Comparison of ENCODE assay signal across 25 mouse cellular contexts in the genomic region with DNA sequence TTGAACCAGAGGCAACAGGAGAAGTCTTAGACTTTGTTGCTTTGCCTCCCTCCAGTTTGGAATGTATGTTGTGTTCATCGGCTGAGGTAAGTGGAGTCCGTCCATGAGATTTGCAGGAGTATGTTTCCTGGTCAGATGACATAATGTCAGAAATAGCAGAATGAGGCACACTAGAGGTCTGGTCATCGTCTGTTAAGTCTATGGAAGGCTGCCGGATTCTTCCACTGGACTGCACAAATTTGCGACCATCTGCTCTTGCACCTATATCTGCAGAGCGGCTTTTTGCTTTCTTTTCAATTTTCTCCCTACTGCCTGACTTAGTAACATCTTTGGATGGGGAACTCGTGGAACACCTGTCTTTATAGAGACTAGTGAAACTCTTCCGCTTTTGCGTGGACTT. TPM values are rescaled to one million over a fixed set of nuclear protein-coding genes. Genes with fewer than 3 reads are reported as not detected.
A peak's percentile ranks its signal among the peaks of the same experiment; 100 is the strongest.
DNase-seq lines count a peak whose midpoint lies in the region; ATAC-seq and TF ChIP-seq lines count a peak whose summit lies in the region.
"Had no signal": no experiment of that assay in that cellular context is flagged by ENCODE, and none has a peak within 500 bp of the region (broad histone marks: within the 10 kb centered on the region; RNA-seq: fewer than 3 reads in every experiment).

No protein-coding gene starts in this region.

- no peak for ATAC-seq in heart, embryonic 12.5 days (ENCODE audit: insufficient number of reproducible peaks, low FRiP score)
- no peak for ATAC-seq in midbrain, postnatal 0 days (ENCODE audit: low FRiP score)
- ATAC-seq in midbrain, embryonic 16.5 days: no peak
- no peak for ATAC-seq in intestine, embryonic 16.5 days
- ATAC-seq: inflammation-experienced regulatory T-cells, adult 6 months; midbrain, embryonic 13.5 days had no signal

- H3K4me3 ChIP-seq in heart, embryonic 12.5 days: no peak overlapping the region
- no peak overlapping the region for H3K4me3 ChIP-seq in heart, adult 2 months
- H3K4me3 ChIP-seq in midbrain, postnatal 0 days (ENCODE audit: low read depth, low read length): no peak overlapping the region
- no peak overlapping the region for H3K4me3 ChIP-seq in midbrain, embryonic 16.5 days (ENCODE audit: low read depth, low read length)
- H3K4me3 ChIP-seq in intestine, embryonic 16.5 days (ENCODE audit: low read length): no peak overlapping the region
- H3K4me3 ChIP-seq: embryonic facial prominence, embryonic 13.5 days; erythroblast, embryonic 14.5 days; forebrain, embryonic 12.5 days; gastrocnemius, adult 2 months; hindbrain, embryonic 10.5 days; midbrain, embryonic 13.5 days; neural tube, embryonic 13.5 days had no signal

- H3K4me2 ChIP-seq in heart, embryonic 12.5 days: peak overlapping the region; percentile 15; the same call in 1 of the 2 replicates
- no peak overlapping the region for H3K4me2 ChIP-seq in midbrain, postnatal 0 days (ENCODE audit: low read depth, low read length, poor library complexity, severe bottlenecking)
- H3K4me2 ChIP-seq in midbrain, embryonic 16.5 days (ENCODE audit: low read length): no peak overlapping the region
- H3K4me2 ChIP-seq in intestine, embryonic 16.5 days (ENCODE audit: low read depth, low read length): no peak overlapping the region
- H3K4me2 ChIP-seq: embryonic facial prominence, embryonic 13.5 days; forebrain, embryonic 12.5 days; lung, embryonic 14.5 days; midbrain, embryonic 13.5 days; neural tube, embryonic 13.5 days had no signal

- H3K9ac ChIP-seq in heart, embryonic 12.5 days: no peak overlapping the region
- H3K9ac ChIP-seq in heart, adult 2 months (ENCODE audit: low read depth, low read length): no peak overlapping the region
- H3K9ac ChIP-seq in midbrain, postnatal 0 days (replicated peaks; ENCODE audit: low read length, poor library complexity, severe bottlenecking): no peak overlapping the region
- H3K9ac ChIP-seq in midbrain, embryonic 16.5 days (ENCODE audit: low read depth, low read length): no peak overlapping the region
- no peak overlapping the region for H3K9ac ChIP-seq in intestine, embryonic 16.5 days (ENCODE audit: low read depth, low read length)
- H3K9ac ChIP-seq: embryonic facial prominence, embryonic 13.5 days; forebrain, embryonic 12.5 days; liver, embryonic 14.5 days; lung, embryonic 14.5 days; midbrain, embryonic 13.5 days; neural tube, embryonic 13.5 days had no signal

- intact Hi-C loops in heart, adult 2 months (cut with DNase I): no loop called here

- DNase-seq in heart, adult 2 months: no peak
- DNase-seq in midbrain, postnatal 0 days (ENCODE audit: low spot score): peak; percentile 41
- DNase-seq in cerebellum, adult 18-20 months: peak; percentile 83 to 88
- DNase-seq in cerebellum, postnatal 14 days: peak; percentile 89 to 91
- no peak for DNase-seq in neural tube, embryonic 10.5 days (ENCODE audit: extremely low spot score, low spot score)
- DNase-seq: adrenal gland, postnatal 14 days; gastrocnemius, adult 2 months; kidney, adult 2 months; right cerebral cortex, adult 18-20 months; right cerebral cortex, postnatal 4 days; thymus, adult 18-20 months; thymus, postnatal 4 days had no signal

- peaks cover 40% of the 10 kb centered on the region for H3K36me3 ChIP-seq in heart, embryonic 12.5 days
- peaks cover 3% of the 10 kb centered on the region for H3K36me3 ChIP-seq in heart, adult 2 months (ENCODE audit: control insufficient read depth, insufficient read depth, low read length)
- H3K36me3 ChIP-seq in midbrain, postnatal 0 days (ENCODE audit: insufficient read depth, low read length): peaks cover 20% of the 10 kb centered on the region
- peaks cover 10% of the 10 kb centered on the region; the same call in 1 of the 2 replicates for H3K36me3 ChIP-seq in midbrain, embryonic 16.5 days (ENCODE audit: control insufficient read depth, insufficient read depth, low read length)
- H3K36me3 ChIP-seq in intestine, embryonic 16.5 days (ENCODE audit: control insufficient read depth, insufficient read depth, low read length): no peaks in the 10 kb centered on the region

- no peaks in the 10 kb centered on the region for H3K9me3 ChIP-seq in heart, embryonic 12.5 days (replicated peaks)
- no peaks in the 10 kb centered on the region for H3K9me3 ChIP-seq in midbrain, postnatal 0 days (ENCODE audit: low read length)
- H3K9me3 ChIP-seq in midbrain, embryonic 16.5 days (replicated peaks; ENCODE audit: control insufficient read depth, low read length, poor library complexity, severe bottlenecking): no peaks in the 10 kb centered on the region
- no peaks in the 10 kb centered on the region for H3K9me3 ChIP-seq in intestine, embryonic 16.5 days (ENCODE audit: control insufficient read depth, low read length)
- H3K9me3 ChIP-seq: embryonic facial prominence, embryonic 13.5 days; forebrain, embryonic 12.5 days; hindbrain, embryonic 10.5 days; midbrain, embryonic 13.5 days; neural tube, embryonic 13.5 days had no signal

- 66% methylated on average over 9 of the region's 9 CpGs for WGBS in heart, embryonic 12.5 days
- WGBS in heart, adult 2 months: 83% methylated on average over 9 of the region's 9 CpGs
- WGBS in midbrain, postnatal 0 days: 95% methylated on average over 9 of the region's 9 CpGs
- WGBS in midbrain, embryonic 16.5 days: 93% methylated on average over 9 of the region's 9 CpGs
- WGBS in intestine, embryonic 16.5 days: 86% methylated on average over 9 of the region's 9 CpGs

- H3K79me2 ChIP-seq in heart, adult 2 months (replicated peaks; ENCODE audit: control insufficient read depth, insufficient read depth, low read length): no peaks in the 10 kb centered on the region

- TF ChIP-seq EP300 in heart, adult 2 months (IDR thresholded peaks at IDR 0.05; ENCODE audit: insufficient read depth, low read depth, low read length): no peak

- H3K27me3 ChIP-seq in heart, embryonic 12.5 days (replicated peaks): no peaks in the 10 kb centered on the region
- H3K27me3 ChIP-seq in heart, adult 2 months (ENCODE audit: control insufficient read depth, insufficient read depth, low read length): no peaks in the 10 kb centered on the region
- H3K27me3 ChIP-seq in midbrain, postnatal 0 days (ENCODE audit: insufficient read depth, low read length): no peaks in the 10 kb centered on the region
- no peaks in the 10 kb centered on the region for H3K27me3 ChIP-seq in midbrain, embryonic 16.5 days (ENCODE audit: control insufficient read depth, insufficient read depth, low read depth, low read length)
- no peaks in the 10 kb centered on the region for H3K27me3 ChIP-seq in intestine, embryonic 16.5 days (replicated peaks; ENCODE audit: control insufficient read depth, insufficient read depth, low read length)
- H3K27me3 ChIP-seq: embryonic facial prominence, embryonic 13.5 days; forebrain, embryonic 12.5 days; midbrain, embryonic 13.5 days; neural tube, embryonic 13.5 days had no signal

- TF ChIP-seq POLR2A in heart, adult 2 months (IDR thresholded peaks at IDR 0.05; ENCODE audit: insufficient read depth, low read depth, low read length): no peak

- H3K27ac ChIP-seq in heart, embryonic 12.5 days (ENCODE audit: poor library complexity, severe bottlenecking): peak overlapping the region; percentile 30
- no peak overlapping the region for H3K27ac ChIP-seq in heart, adult 2 months
- H3K27ac ChIP-seq in midbrain, postnatal 0 days (ENCODE audit: low read depth, low read length): no peak overlapping the region
- H3K27ac ChIP-seq in midbrain, embryonic 16.5 days (ENCODE audit: low read length): no peak overlapping the region
- no peak overlapping the region for H3K27ac ChIP-seq in intestine, embryonic 16.5 days (ENCODE audit: low read length)
- H3K27ac ChIP-seq: embryonic facial prominence, embryonic 13.5 days; forebrain, embryonic 12.5 days; gastrocnemius, adult 2 months; hindbrain, embryonic 10.5 days; kidney, postnatal 0 days; liver, embryonic 14.5 days; midbrain, embryonic 13.5 days; neural tube, embryonic 13.5 days had no signal

- peaks cover 17% of the 10 kb centered on the region for H3K4me1 ChIP-seq in heart, embryonic 12.5 days (replicated peaks)
- H3K4me1 ChIP-seq in heart, adult 2 months (ENCODE audit: control insufficient read depth, insufficient read depth, low read length): no peaks in the 10 kb centered on the region
- no peaks in the 10 kb centered on the region for H3K4me1 ChIP-seq in midbrain, postnatal 0 days (ENCODE audit: insufficient read depth, low read length)
- H3K4me1 ChIP-seq in midbrain, embryonic 16.5 days (ENCODE audit: control insufficient read depth, insufficient read depth, low read length): peaks cover 4% of the 10 kb centered on the region; the same call in 1 of the 2 replicates
- no peaks in the 10 kb centered on the region for H3K4me1 ChIP-seq in intestine, embryonic 16.5 days (ENCODE audit: control insufficient read depth, insufficient read depth, low read length)
- H3K4me1 ChIP-seq: embryonic facial prominence, embryonic 13.5 days; hindbrain, embryonic 10.5 days had no signal

- no peak for TF ChIP-seq CTCF in heart, adult 2 months (IDR thresholded peaks at IDR 0.05)
- TF ChIP-seq CTCF in midbrain, postnatal 0 days (IDR thresholded peaks at IDR 0.05): no peak

RNA-seq across cellular contexts. Expression of a gene that starts 58.3 kb away (rescaled TPM):
- polyA plus RNA-seq in heart, embryonic 12.5 days (2016; fragmentation: Nextera tagmentation; extraction: Ambion mirVana): 29.6 and 33.1 TPM in 2 replicates
- 10 to 100 TPM; 17.8 to 22.9 TPM for total RNA-seq in heart, adult 2 months (2021)
- polyA plus RNA-seq in heart, adult 2 months (2012; rRNA removed): 5.8 and 9.5 TPM in 2 replicates
- 165 and 217 TPM in 2 replicates for total RNA-seq in midbrain, postnatal 0 days (2014; rRNA removed)
- 78.7 and 83.1 TPM in 2 replicates for polyA plus RNA-seq in midbrain, postnatal 0 days (2015; fragmentation: Nextera tagmentation; extraction: Ambion mirVana)
- 117 and 133 TPM in 2 replicates for polyA plus RNA-seq in midbrain, embryonic 16.5 days (2015; fragmentation: Nextera tagmentation; extraction: Ambion mirVana)
- 8.6 and 9.7 TPM in 2 replicates for polyA plus RNA-seq in intestine, embryonic 16.5 days (2015; fragmentation: Nextera tagmentation; extraction: Ambion mirVana)

RNA-seq across cellular contexts. Expression of a gene that starts 58.9 kb away (rescaled TPM):
- polyA plus RNA-seq in heart, embryonic 12.5 days (2016; fragmentation: Nextera tagmentation; extraction: Ambion mirVana): 9.0 and 10.0 TPM in 2 replicates
- 1 to 10 TPM; 3.5 to 4.6 TPM for total RNA-seq in heart, adult 2 months (2021)
- polyA plus RNA-seq in heart, adult 2 months (2012; rRNA removed): 2.6 and 4.1 TPM in 2 replicates
- 6.1 and 7.7 TPM in 2 replicates for total RNA-seq in midbrain, postnatal 0 days (2014; rRNA removed)
- 26.8 and 27.0 TPM in 2 replicates for polyA plus RNA-seq in midbrain, postnatal 0 days (2015; fragmentation: Nextera tagmentation; extraction: Ambion mirVana)
- polyA plus RNA-seq in midbrain, embryonic 16.5 days (2015; fragmentation: Nextera tagmentation; extraction: Ambion mirVana): 25.6 and 27.4 TPM in 2 replicates
- polyA plus RNA-seq in intestine, embryonic 16.5 days (2015; fragmentation: Nextera tagmentation; extraction: Ambion mirVana): 30.3 and 33.3 TPM in 2 replicates

Comparison
In these comparisons a context has a peak if more than half of its experiments do, and no peak if none do; other contexts are left out.
1. DNase-seq: peak in midbrain, postnatal 0 days (single experiment), cerebellum, adult 18-20 months (2 of 2) and cerebellum, postnatal 14 days (2 of 2); none in heart, adult 2 months (0 of 2) and neural tube, embryonic 10.5 days (single experiment).